Mouse (Mus musculus): ENCODE measurements around the gene Dmbx1.

Dmbx1 gene

GRCm38 (mm10) chr4:115978911-115979310 is 39.2 kb upstream of the Dmbx1 start:
- Histone ChIP-seq H3K4me1 (replicated peaks; ENCODE audit: low read depth, low read length) (peaks cover 24% of the 10 kb centered on the region), H3K36me3 (ENCODE audit: insufficient read depth, low read length) (no peaks in the 10 kb centered on the region), H3K27me3 (ENCODE audit: insufficient read depth, low read length) (peaks cover 84% of the 10 kb centered on the region), H3K4me3 (replicated peaks; ENCODE audit: low read length) (no peak overlapping the region; the same call in 1 of the 2 replicates), H3K9me3 (ENCODE audit: low read length) (peaks cover 16% of the 10 kb centered on the region)
- TF ChIP-seq POU5F1 (IDR thresholded peaks at IDR 0.05; ENCODE audit: borderline replicate concordance, low read length) (no peak), NANOG (IDR thresholded peaks at IDR 0.05; ENCODE audit: borderline replicate concordance, low read length) (no peak), CTCF (conservative IDR thresholded peaks at IDR 0.05; ENCODE audit: low read length) (no peak)

- Histone ChIP-seq H3K9me3 (ENCODE audit: low read length) (no peaks in the 10 kb centered on the region), H3K36me3 (ENCODE audit: insufficient read depth, low read length) (no peaks in the 10 kb centered on the region), H3K27me3 (ENCODE audit: insufficient read depth, low read length) (peaks cover 93% of the 10 kb centered on the region), H3K4me1 (replicated peaks; ENCODE audit: low read depth, low read length) (peaks cover 6% of the 10 kb centered on the region), H3K4me3 (replicated peaks; ENCODE audit: low read length) (peak overlapping the region; percentile 67)
- TF ChIP-seq CTCF (conservative IDR thresholded peaks at IDR 0.05; ENCODE audit: low read length) (no peak), NANOG (IDR thresholded peaks at IDR 0.05; ENCODE audit: borderline replicate concordance, low read length) (no peak), POU5F1 (IDR thresholded peaks at IDR 0.05; ENCODE audit: borderline replicate concordance, low read length) (no peak)
These were observed 32.8 kb upstream of the Dmbx1 start for GRCm38 (mm10) chr4:115972543-115972942.

GRCm38 (mm10) chr4:115964446-115964845 is 24.7 kb upstream of the Dmbx1 start:
- no peaks in the 10 kb centered on the region for H3K36me3 ChIP-seq (ENCODE audit: insufficient read depth, low read length)
- no peak for TF ChIP-seq POU5F1 (IDR thresholded peaks at IDR 0.05; ENCODE audit: borderline replicate concordance, low read length)
- TF ChIP-seq CTCF (conservative IDR thresholded peaks at IDR 0.05; ENCODE audit: low read length): no peak
- no peak for TF ChIP-seq NANOG (IDR thresholded peaks at IDR 0.05; ENCODE audit: borderline replicate concordance, low read length)
- H3K27me3 ChIP-seq (ENCODE audit: insufficient read depth, low read length): peaks cover 91% of the 10 kb centered on the region
- H3K4me1 ChIP-seq (replicated peaks; ENCODE audit: low read depth, low read length): peaks cover 48% of the 10 kb centered on the region
- peaks cover 6% of the 10 kb centered on the region; the same call in 1 of the 2 replicates for H3K9me3 ChIP-seq (ENCODE audit: low read length)
- no peak overlapping the region for H3K4me3 ChIP-seq (replicated peaks; ENCODE audit: low read length)

- Histone ChIP-seq H3K4me1 (replicated peaks; ENCODE audit: low read depth, low read length) (peaks cover 51% of the 10 kb centered on the region), H3K36me3 (ENCODE audit: insufficient read depth, low read length) (no peaks in the 10 kb centered on the region), H3K4me3 (replicated peaks; ENCODE audit: low read length) (peak overlapping the region; percentile 85), H3K27me3 (ENCODE audit: insufficient read depth, low read length) (peaks cover 87% of the 10 kb centered on the region), H3K9me3 (ENCODE audit: low read length) (peaks cover 6% of the 10 kb centered on the region; the same call in 1 of the 2 replicates)
- TF ChIP-seq POU5F1 (IDR thresholded peaks at IDR 0.05; ENCODE audit: borderline replicate concordance, low read length): no peak
- TF ChIP-seq CTCF (conservative IDR thresholded peaks at IDR 0.05; ENCODE audit: low read length): no peak
- TF ChIP-seq NANOG (IDR thresholded peaks at IDR 0.05; ENCODE audit: borderline replicate concordance, low read length): no peak
These were observed 24.0 kb upstream of the Dmbx1 start for GRCm38 (mm10) chr4:115963751-115964150.

- Histone ChIP-seq H3K4me1 (replicated peaks; ENCODE audit: low read depth, low read length) (peaks cover 51% of the 10 kb centered on the region), H3K9me3 (ENCODE audit: low read length) (peaks cover 6% of the 10 kb centered on the region; the same call in 1 of the 2 replicates), H3K36me3 (ENCODE audit: insufficient read depth, low read length) (no peaks in the 10 kb centered on the region), H3K27me3 (ENCODE audit: insufficient read depth, low read length) (peaks cover 84% of the 10 kb centered on the region), H3K4me3 (replicated peaks; ENCODE audit: low read length) (peak overlapping the region; percentile 85)
- TF ChIP-seq POU5F1 (IDR thresholded peaks at IDR 0.05; ENCODE audit: borderline replicate concordance, low read length) (no peak), NANOG (IDR thresholded peaks at IDR 0.05; ENCODE audit: borderline replicate concordance, low read length) (no peak), CTCF (conservative IDR thresholded peaks at IDR 0.05; ENCODE audit: low read length) (no peak)
These were observed 23.1 kb upstream of the Dmbx1 start for GRCm38 (mm10) chr4:115962671-115963412.

- H3K9me3 ChIP-seq (ENCODE audit: low read length): peaks cover 6% of the 10 kb centered on the region; the same call in 1 of the 2 replicates
- H3K4me3 ChIP-seq (replicated peaks; ENCODE audit: low read length): peak overlapping the region; percentile 85; the same call in 1 of the 2 replicates
- no peak for TF ChIP-seq POU5F1 (IDR thresholded peaks at IDR 0.05; ENCODE audit: borderline replicate concordance, low read length)
- no peak for TF ChIP-seq CTCF (conservative IDR thresholded peaks at IDR 0.05; ENCODE audit: low read length)
- TF ChIP-seq NANOG (IDR thresholded peaks at IDR 0.05; ENCODE audit: borderline replicate concordance, low read length): no peak
- H3K27me3 ChIP-seq (ENCODE audit: insufficient read depth, low read length): peaks cover 83% of the 10 kb centered on the region
- no peaks in the 10 kb centered on the region for H3K36me3 ChIP-seq (ENCODE audit: insufficient read depth, low read length)
- peaks cover 49% of the 10 kb centered on the region for H3K4me1 ChIP-seq (replicated peaks; ENCODE audit: low read depth, low read length)
These were observed 22.3 kb upstream of the Dmbx1 start for GRCm38 (mm10) chr4:115961991-115962390.

GRCm38 (mm10) chr4:115959546-115959945 is 19.8 kb upstream of the Dmbx1 start:
- no peaks in the 10 kb centered on the region for H3K36me3 ChIP-seq (ENCODE audit: insufficient read depth, low read length)
- H3K4me1 ChIP-seq (replicated peaks; ENCODE audit: low read depth, low read length): peaks cover 49% of the 10 kb centered on the region
- peak; percentile 25; the same call in 1 of the 2 replicates for TF ChIP-seq NANOG (IDR thresholded peaks at IDR 0.05; ENCODE audit: borderline replicate concordance, low read length)
- no peak for TF ChIP-seq POU5F1 (IDR thresholded peaks at IDR 0.05; ENCODE audit: borderline replicate concordance, low read length)
- H3K9me3 ChIP-seq (ENCODE audit: low read length): peaks cover 6% of the 10 kb centered on the region; the same call in 1 of the 2 replicates
- peaks cover 69% of the 10 kb centered on the region for H3K27me3 ChIP-seq (ENCODE audit: insufficient read depth, low read length)
- H3K4me3 ChIP-seq (replicated peaks; ENCODE audit: low read length): no peak overlapping the region

GRCm38 (mm10) chr4:115955494-115955775 is 15.7 kb upstream of the Dmbx1 start:
- Histone ChIP-seq H3K36me3 (ENCODE audit: insufficient read depth, low read length) (no peaks in the 10 kb centered on the region), H3K9me3 (ENCODE audit: low read length) (peaks cover 6% of the 10 kb centered on the region; the same call in 1 of the 2 replicates), H3K27me3 (ENCODE audit: insufficient read depth, low read length) (peaks cover 58% of the 10 kb centered on the region), H3K4me1 (replicated peaks; ENCODE audit: low read depth, low read length) (peaks cover 41% of the 10 kb centered on the region), H3K4me3 (replicated peaks; ENCODE audit: low read length) (peak overlapping the region; percentile 64)
- no peak for TF ChIP-seq CTCF (conservative IDR thresholded peaks at IDR 0.05; ENCODE audit: low read length)
- TF ChIP-seq NANOG (IDR thresholded peaks at IDR 0.05; ENCODE audit: borderline replicate concordance, low read length): no peak
- no peak for TF ChIP-seq POU5F1 (IDR thresholded peaks at IDR 0.05; ENCODE audit: borderline replicate concordance, low read length)
